Mouse (Mus musculus) lung, postnatal 0 days (tissue): ENCODE measurements at regions not wholly inside any gene's neighbourhood (a gene's known extent, or its start where the extent isn't known, plus 50 kb on each side); places are given as distances from the start of the nearest gene placed in this dataset.

Experiments
- ATAC-seq: fragments of 200-750 bp; cut with Nextera tagmentation; 2 replicates; pipeline ENCODE4 v1.8.0; 2017; ENCODE audit warnings: moderate library complexity
- DNase-seq: peaks from one replicate; pipeline ENCODE4 v3.0.0-alpha.2; 2016; ENCODE audit warnings: low spot score
- H3K27ac ChIP-seq: fragments of 300-500 bp; sonication (generic); 2 replicates; pipeline ENCODE4 v1.5.1; 2014; ENCODE audit warnings: antibody characterized with exemption, mild to moderate bottlenecking, low read length, mixed read lengths
- H3K27me3 ChIP-seq: fragments of 300-500 bp; sonication (generic); replicated peaks from 2 replicates; pipeline ENCODE4 v1.6.1; 2014; ENCODE audit warnings: low read length, mixed read lengths; ENCODE audit not compliant: insufficient read depth
- H3K36me3 ChIP-seq: fragments of 300-500 bp; sonication (generic); 2 replicates; pipeline ENCODE4 v1.6.1; 2014; ENCODE audit warnings: low read length, mixed read lengths; ENCODE audit not compliant: insufficient read depth
- H3K4me1 ChIP-seq: fragments of 300-500 bp; sonication (generic); 2 replicates; pipeline ENCODE4 v1.6.1; 2014; ENCODE audit warnings: antibody characterized with exemption, low read depth, low read length, mixed read lengths; ENCODE audit not compliant: insufficient read depth
- H3K4me2 ChIP-seq: fragments of 300-500 bp; sonication (generic); replicated peaks from 2 replicates; pipeline ENCODE4 v1.6.1; 2014; ENCODE audit warnings: low read depth, mild to moderate bottlenecking, low read length, moderate library complexity, mixed read lengths
- H3K4me3 ChIP-seq: fragments of 300-500 bp; sonication (generic); 2 replicates; pipeline ENCODE4 v1.5.1; 2014; ENCODE audit warnings: low read depth, low read length
- H3K9ac ChIP-seq: fragments of 300-500 bp; sonication (generic); replicated peaks from 2 replicates; pipeline ENCODE4 v1.6.1; 2014; ENCODE audit warnings: low read depth, mild to moderate bottlenecking
- H3K9me3 ChIP-seq: fragments of 300-500 bp; sonication (generic); 2 replicates; pipeline ENCODE4 v1.6.1; 2016; ENCODE audit warnings: low read length, mixed read lengths
- CTCF ChIP-seq: IDR thresholded peaks from 2 replicates; pipeline ENCODE4 v1.5.1; 2016; ENCODE audit warnings: antibody characterized with exemption, mild to moderate bottlenecking
- EP300 ChIP-seq: IDR thresholded peaks from 2 replicates; pipeline ENCODE4 v1.6.1; 2016; ENCODE audit warnings: antibody characterized with exemption, mild to moderate bottlenecking, control low read depth
- WGBS: fragments of 180-500 bp; shearing (Covaris S2); extraction: QIAGEN DNeasy Blood & Tissue Kit; methylation state at CpG from one replicate; pipeline ENCODE4 v1.1.7; 2014; 5-methylcytosine and 5-hydroxymethylcytosine counted together

DNA sequence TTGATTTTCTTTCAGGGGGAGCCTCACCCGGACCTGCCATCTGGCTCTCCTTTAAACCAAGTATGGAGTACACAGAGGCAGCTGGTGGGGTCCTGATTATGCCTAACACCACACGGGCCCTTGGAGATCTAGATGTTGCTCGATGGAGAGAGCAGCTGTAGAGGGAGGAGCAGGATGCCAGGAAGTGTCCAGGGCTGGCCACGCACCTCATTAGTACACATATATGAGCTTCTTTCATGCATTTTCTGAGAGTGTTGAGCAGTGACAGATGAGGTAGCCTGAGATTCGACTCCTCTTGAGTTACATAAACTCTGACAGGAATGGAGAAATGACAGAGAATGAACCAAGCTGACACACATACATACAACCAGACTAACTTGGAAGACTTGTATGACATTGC, 136.1 kb downstream of the Spata18 start:
- no peak overlapping the region for H3K27ac ChIP-seq
- H3K4me2 ChIP-seq = no peak overlapping the region
- TF ChIP-seq CTCF = no peak
- TF ChIP-seq EP300 = peak; percentile 65
- H3K27me3 ChIP-seq = no peaks in the 10 kb centered on the region
- DNase-seq = peak; percentile 90
- H3K9me3 ChIP-seq = no peaks in the 10 kb centered on the region
- peak; percentile 95 for ATAC-seq
- no peaks in the 10 kb centered on the region for H3K36me3 ChIP-seq
- no peaks in the 10 kb centered on the region for H3K4me1 ChIP-seq
- no peak overlapping the region for H3K9ac ChIP-seq
- 45% methylated on average over 5 of the region's 5 CpGs for WGBS
- no peak overlapping the region for H3K4me3 ChIP-seq

DNA sequence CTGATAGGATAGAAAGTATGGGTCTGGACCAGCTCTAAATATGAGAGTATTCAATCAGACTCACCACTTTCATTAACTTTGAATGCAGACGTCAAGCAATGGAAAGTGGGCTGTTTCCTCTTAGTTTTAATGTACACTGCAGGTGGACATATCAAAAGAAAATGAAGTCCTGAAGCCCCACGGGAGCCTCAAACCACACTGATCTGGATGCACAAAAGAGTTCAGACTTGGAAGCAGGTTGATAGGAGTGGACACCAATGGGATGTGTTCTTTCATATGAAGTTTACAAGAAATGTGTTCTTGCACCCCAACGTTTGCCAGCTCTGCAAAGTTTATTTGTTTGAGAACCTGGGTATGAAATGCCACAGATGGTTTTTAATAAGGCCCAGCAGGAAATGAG, 141.0 kb downstream of the Spata18 start:
- no peak for TF ChIP-seq CTCF
- no peak for TF ChIP-seq EP300
- no peak for ATAC-seq
- WGBS = 68% methylated on average over 3 of the region's 3 CpGs
- Histone ChIP-seq H3K4me3 (no peak overlapping the region), H3K27ac (no peak overlapping the region), H3K4me1 (no peaks in the 10 kb centered on the region), H3K9ac (no peak overlapping the region), H3K27me3 (no peaks in the 10 kb centered on the region), H3K4me2 (no peak overlapping the region), H3K36me3 (no peaks in the 10 kb centered on the region), H3K9me3 (no peaks in the 10 kb centered on the region)
- DNase-seq = no peak

DNA sequence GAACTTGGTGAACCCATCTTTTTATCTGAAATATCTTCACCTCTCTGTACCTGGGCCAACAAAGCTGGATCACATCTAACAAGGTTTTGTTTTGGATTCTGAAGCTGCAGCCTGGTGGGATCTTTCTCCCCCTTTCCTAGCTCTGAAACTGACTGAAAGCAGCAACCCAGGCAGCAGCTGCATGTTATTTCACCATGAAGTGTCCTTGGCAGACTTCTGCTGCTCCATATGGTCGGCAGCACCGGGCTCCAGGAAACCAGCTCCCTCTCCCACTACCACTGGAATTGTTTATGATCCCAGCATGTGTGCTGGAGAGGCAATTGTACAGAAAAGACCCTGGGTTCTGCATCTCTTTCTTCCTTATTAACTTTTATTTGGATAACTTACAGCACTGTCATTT, 145.0 kb downstream of the Spata18 start:
- WGBS = 50% methylated on average over 2 of the region's 2 CpGs
- DNase-seq (peak; percentile 57), ATAC-seq (no peak)
- no peak overlapping the region for H3K4me2 ChIP-seq
- no peak overlapping the region for H3K9ac ChIP-seq
- no peaks in the 10 kb centered on the region for H3K4me1 ChIP-seq
- no peak overlapping the region for H3K27ac ChIP-seq
- no peaks in the 10 kb centered on the region for H3K9me3 ChIP-seq
- H3K4me3 ChIP-seq = no peak overlapping the region
- TF ChIP-seq EP300 = no peak
- TF ChIP-seq CTCF = no peak
- no peaks in the 10 kb centered on the region for H3K36me3 ChIP-seq
- no peaks in the 10 kb centered on the region for H3K27me3 ChIP-seq

DNA sequence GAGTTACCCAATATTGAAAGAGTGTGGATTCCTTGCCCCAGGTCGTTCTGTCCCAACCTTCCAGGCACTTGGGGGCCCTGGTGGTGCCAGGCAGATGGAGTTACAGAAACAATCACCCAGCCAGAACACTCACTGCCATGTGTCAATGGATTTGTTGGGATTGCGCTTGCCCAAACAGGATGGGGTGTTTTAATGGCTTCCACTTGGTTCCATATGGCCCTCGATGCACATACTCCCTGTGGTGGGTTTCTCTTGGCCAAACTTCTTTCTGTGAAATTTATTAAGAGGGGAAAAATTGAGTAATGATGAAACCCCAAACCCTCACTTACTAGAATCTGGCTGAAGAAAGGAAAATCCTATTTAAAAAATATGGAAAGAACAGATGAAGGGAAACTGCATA, 146.8 kb downstream of the Spata18 start:
- H3K4me2 ChIP-seq = no peak overlapping the region
- no peak overlapping the region for H3K9ac ChIP-seq
- no peaks in the 10 kb centered on the region for H3K4me1 ChIP-seq
- no peak overlapping the region for H3K27ac ChIP-seq
- ATAC-seq (no peak), DNase-seq (no peak)
- H3K27me3 ChIP-seq = no peaks in the 10 kb centered on the region
- no peaks in the 10 kb centered on the region for H3K36me3 ChIP-seq
- TF ChIP-seq CTCF = no peak
- TF ChIP-seq EP300 = no peak
- no peak overlapping the region for H3K4me3 ChIP-seq
- no peaks in the 10 kb centered on the region for H3K9me3 ChIP-seq
- 67% methylated on average over 3 of the region's 3 CpGs for WGBS

DNA sequence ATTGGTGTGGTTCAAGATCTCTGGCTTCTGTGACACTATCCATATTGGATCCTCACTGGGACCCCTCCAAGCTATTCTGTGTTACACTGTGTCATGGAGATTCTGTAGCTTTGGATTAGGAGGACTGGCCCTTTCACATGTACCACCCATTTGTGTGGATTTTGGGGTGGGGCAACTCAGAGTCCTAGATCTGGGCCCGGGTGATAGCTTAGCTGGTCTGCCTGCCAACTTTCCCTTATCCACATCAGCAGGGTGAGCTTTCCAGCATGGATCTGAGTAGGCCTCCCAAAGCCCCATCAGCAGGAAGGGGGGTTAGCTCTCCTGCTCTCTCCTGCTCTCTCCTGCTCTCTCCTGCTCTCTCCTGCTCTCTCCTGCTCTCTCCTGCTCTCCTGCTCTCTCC, 152.3 kb downstream of the Spata18 start:
- no peak overlapping the region for H3K4me3 ChIP-seq
- H3K4me2 ChIP-seq = no peak overlapping the region
- no peaks in the 10 kb centered on the region for H3K27me3 ChIP-seq
- no peak for TF ChIP-seq CTCF
- no peak for TF ChIP-seq EP300
- no peaks in the 10 kb centered on the region for H3K9me3 ChIP-seq
- H3K9ac ChIP-seq = no peak overlapping the region
- DNase-seq (no peak), ATAC-seq (no peak)
- no peaks in the 10 kb centered on the region for H3K36me3 ChIP-seq
- WGBS = 71% methylated on average over 1 of the region's 1 CpGs
- H3K27ac ChIP-seq = no peak overlapping the region
- no peaks in the 10 kb centered on the region for H3K4me1 ChIP-seq

DNA sequence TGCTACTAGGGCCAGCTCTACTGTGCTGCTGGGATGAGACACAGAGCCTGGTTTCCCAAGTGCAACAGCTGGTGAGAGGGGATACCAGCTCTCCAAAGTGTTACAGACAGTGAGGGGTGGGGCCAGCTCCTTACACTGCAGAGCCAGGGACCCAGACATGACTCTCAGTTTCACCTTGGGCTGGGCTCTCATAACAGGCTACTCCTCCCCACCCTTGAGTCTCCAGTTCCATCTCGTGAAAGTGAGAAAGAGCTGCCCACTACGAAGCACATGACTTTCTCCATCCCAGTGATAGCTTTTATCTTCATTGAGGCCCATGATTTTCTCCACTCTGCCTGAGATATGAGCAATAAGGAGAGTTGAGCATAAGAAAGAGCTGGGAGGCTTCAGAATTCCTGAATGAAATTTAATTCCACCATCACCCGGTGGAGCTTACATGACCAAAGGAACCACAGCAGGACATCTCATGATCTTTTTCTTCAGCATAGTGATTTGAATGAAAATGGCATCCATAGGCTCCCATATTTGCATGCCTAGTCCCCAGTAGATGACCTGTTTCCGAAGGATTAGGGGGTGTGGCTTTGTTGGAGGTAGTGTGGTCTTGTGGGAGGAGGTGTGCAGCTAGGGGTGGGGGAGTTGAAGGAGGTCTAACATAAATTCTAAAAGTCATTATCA, 153.5 kb downstream of the Spata18 start:
- Histone ChIP-seq H3K27me3 (no peaks in the 10 kb centered on the region), H3K9me3 (no peaks in the 10 kb centered on the region), H3K4me1 (no peaks in the 10 kb centered on the region), H3K27ac (no peak overlapping the region), H3K9ac (no peak overlapping the region), H3K4me2 (no peak overlapping the region), H3K36me3 (no peaks in the 10 kb centered on the region), H3K4me3 (no peak overlapping the region)
- 71% methylated on average over 4 of the region's 4 CpGs for WGBS
- TF ChIP-seq CTCF (no peak), EP300 (no peak)
- no peak for ATAC-seq
- DNase-seq = no peak

DNA sequence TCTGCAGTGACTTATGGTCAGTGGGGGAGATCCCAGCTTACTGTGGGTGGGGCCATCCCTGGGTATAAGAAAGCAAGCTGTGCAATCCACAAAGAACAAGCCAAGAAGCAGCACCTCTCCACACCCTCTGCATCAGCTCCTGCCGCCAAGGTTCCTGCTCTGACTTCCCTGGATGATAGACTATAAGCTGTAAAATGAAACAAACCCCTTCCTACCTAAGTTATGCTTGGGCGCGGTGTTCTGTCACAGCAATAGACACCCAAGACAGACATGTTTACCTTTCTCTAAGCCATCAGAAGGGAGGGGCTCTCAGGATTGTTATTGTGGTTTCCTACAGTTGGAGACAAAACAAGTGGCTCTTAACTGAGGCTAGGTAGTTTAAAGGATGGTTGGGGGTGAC, 159.5 kb downstream of the Spata18 start:
- TF ChIP-seq CTCF = no peak
- Histone ChIP-seq H3K9ac (no peak overlapping the region), H3K4me1 (no peaks in the 10 kb centered on the region), H3K27me3 (no peaks in the 10 kb centered on the region), H3K36me3 (no peaks in the 10 kb centered on the region), H3K4me3 (no peak overlapping the region), H3K27ac (no peak overlapping the region), H3K4me2 (no peak overlapping the region), H3K9me3 (no peaks in the 10 kb centered on the region)
- no peak for ATAC-seq
- no peak for DNase-seq
- 40% methylated on average over 3 of the region's 3 CpGs for WGBS
